Mouse (Mus musculus): ENCODE results near the gene Ttc7b. TPM values are rescaled to one million over a fixed set of nuclear protein-coding genes. Genes with fewer than 3 reads are reported as not detected.

Ttc7b gene
- polyA plus RNA-seq, 1 experiment: 26.1 TPM

DNA sequence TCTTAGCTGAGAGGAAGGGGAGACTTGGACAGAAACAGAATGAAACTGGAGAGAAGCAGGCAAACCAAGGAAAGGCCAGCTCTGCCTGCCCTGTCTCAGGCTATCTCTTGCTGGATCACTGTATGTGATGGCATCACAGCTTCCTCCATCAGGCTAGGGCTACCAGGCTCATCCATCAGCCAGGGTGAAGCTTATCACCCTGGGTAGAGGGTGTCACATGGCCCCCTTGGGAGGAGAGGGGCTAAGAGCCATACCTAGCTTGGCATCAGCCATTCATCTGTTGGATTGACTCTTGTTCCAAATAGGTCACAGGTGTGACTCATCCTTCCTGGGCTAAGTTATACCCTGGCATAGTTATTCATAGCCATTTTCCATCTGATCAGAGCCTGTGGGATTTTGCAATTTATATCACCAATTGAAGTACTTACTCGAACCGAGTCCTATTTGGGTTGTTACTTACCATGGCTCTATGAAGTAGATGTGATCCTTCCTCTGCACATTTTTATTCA lies 265.1 kb downstream of the Ttc7b start:
- no peak for TF ChIP-seq POLR2A (IDR thresholded peaks at IDR 0.05; ENCODE audit: low read depth, low read length)
- TF ChIP-seq CTCF (IDR thresholded peaks at IDR 0.05; ENCODE audit: borderline replicate concordance, insufficient read depth, low read length): no peak
- H3K4me1 ChIP-seq (ENCODE audit: control insufficient read depth, insufficient read depth, low read length): no peaks in the 10 kb centered on the region
- H3K4me3 ChIP-seq (ENCODE audit: insufficient read depth, low read length): no peak overlapping the region
- H3K27ac ChIP-seq (ENCODE audit: insufficient read depth, low read length): no peak overlapping the region

- TF ChIP-seq CTCF (IDR thresholded peaks at IDR 0.05; ENCODE audit: borderline replicate concordance, insufficient read depth, low read length): no peak
- TF ChIP-seq POLR2A (IDR thresholded peaks at IDR 0.05; ENCODE audit: low read depth, low read length): no peak
- Histone ChIP-seq H3K4me3 (ENCODE audit: insufficient read depth, low read length) (no peak overlapping the region), H3K4me1 (ENCODE audit: control insufficient read depth, insufficient read depth, low read length) (no peaks in the 10 kb centered on the region), H3K27ac (ENCODE audit: insufficient read depth, low read length) (no peak overlapping the region)
Observed at GRCm38 (mm10) chr12:100254471-100254870, 266.2 kb downstream of the Ttc7b start.

Other genes starting within 250 kb of the Ttc7b start
- 3.2 and 4.7 TPM in 2 replicates for gene Rps6ka5, start 206.2 kb upstream of the Ttc7b start, polyA plus RNA-seq (2011; ENCODE audit: insufficient read length, low read depth, missing spikeins)

Data from embryonic fibroblast, embryonic 13.5 days (primary cell).